Mouse (Mus musculus): ENCODE results near the gene Was. TPM values are rescaled to one million over a fixed set of nuclear protein-coding genes. Genes with fewer than 3 reads are reported as not detected.
"Not testable (repeated sequence)": the region's sequence is repeated elsewhere in the genome, so short reads cannot be mapped to it uniquely, and the experiment has no call there.

The Was gene
- polyA plus RNA-seq, 1 experiment, result 32.0 TPM

DNA sequence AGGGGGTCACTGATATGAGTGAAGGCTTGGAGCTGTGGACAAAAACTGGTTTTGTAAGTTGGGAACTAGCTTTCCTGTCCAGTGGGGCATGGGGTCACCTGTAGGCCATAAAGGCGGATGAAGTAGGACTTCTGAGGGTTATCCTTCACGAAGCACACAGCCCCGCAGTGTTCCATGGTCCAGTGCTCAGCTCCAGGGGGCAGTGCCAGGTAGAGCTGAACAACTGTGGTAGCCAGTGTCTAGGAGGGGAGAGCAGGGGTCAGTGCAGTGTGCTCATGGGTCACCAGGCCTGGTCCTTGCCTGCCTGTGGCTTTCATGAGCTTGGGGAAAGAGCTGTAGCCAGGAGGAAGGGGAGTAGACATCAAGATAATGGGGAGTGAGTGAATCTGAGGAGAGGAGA, 552 bp downstream of the Was start:
- peak overlapping the region; percentile 97; the same call in 1 of the 2 replicates for H3K27ac ChIP-seq (ENCODE audit: control insufficient read depth, insufficient read depth, low read depth, low read length, poor library complexity)
- 10% methylated on average over 3 of the region's 3 CpGs for WGBS
- peak overlapping the region; percentile 98 for H3K4me3 ChIP-seq (replicated peaks; ENCODE audit: control insufficient read depth, low read depth, low read length)
- TF ChIP-seq POLR2A (IDR thresholded peaks at IDR 0.05; ENCODE audit: borderline replicate concordance, control insufficient read depth, low read depth, low read length), result no peak
- no peak for TF ChIP-seq CTCF (IDR thresholded peaks at IDR 0.05; ENCODE audit: control insufficient read depth, insufficient read depth, low read length)
- peaks cover 2% of the 10 kb centered on the region; the same call in 1 of the 2 replicates for H3K4me1 ChIP-seq (ENCODE audit: control insufficient read depth, insufficient read depth, low read length)

DNA sequence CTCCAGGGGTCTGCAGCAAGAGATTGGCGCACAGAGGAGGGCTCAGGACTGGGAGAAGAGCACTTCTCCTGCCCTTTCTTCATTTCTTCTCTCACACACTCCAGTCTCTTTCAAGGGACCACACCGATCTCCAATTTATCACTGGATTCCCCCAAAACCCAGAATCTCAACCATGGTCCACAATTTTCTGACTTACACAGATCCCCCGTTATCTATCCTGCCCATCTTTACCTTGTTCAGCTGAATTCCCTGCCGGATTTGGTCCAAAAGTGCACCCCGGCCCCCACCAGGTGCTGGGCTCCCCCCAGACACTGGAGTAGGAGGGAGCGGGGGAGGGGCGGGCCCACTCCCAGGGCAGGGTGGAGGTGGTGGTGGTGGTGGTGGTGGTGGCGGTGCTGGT, 4.7 kb downstream of the Was start:
- WGBS, result 90% methylated on average over 8 of the region's 8 CpGs
- H3K4me3 ChIP-seq (replicated peaks; ENCODE audit: control insufficient read depth, low read depth, low read length), result no peak overlapping the region

DNA sequence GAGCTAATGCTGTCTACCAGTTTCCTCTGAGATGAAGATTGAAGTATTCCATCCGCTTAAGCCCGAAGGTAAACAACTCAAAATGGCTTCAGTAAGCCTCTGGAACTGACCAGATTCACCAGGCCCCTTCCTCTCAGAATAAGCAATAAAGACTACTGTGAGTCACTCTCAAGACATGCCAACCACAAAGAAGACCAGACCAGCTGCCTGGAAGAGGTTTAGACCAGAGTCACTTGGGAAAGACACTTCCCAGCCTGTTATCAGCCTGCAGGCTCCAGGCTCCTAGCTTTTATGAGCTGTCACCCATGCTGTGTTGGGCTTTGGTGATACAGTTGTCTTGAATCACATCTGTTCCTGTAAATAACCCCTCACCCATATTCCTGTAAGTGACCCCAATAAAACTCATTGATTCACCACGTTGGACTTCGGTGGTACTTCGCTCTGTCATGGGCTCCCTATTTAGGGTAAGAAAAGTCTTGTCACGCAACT, 5.5 kb downstream of the Was start:
- H3K27ac ChIP-seq (ENCODE audit: control insufficient read depth, insufficient read depth, low read depth, low read length, poor library complexity), result no peak overlapping the region
- TF ChIP-seq CTCF (IDR thresholded peaks at IDR 0.05; ENCODE audit: control insufficient read depth, insufficient read depth, low read length) (no peak), POLR2A (IDR thresholded peaks at IDR 0.05; ENCODE audit: borderline replicate concordance, control insufficient read depth, low read depth, low read length) (no peak)
- H3K4me3 ChIP-seq (replicated peaks; ENCODE audit: control insufficient read depth, low read depth, low read length), result no peak overlapping the region
- no peaks in the 10 kb centered on the region; the same call in 1 of the 2 replicates for H3K4me1 ChIP-seq (ENCODE audit: control insufficient read depth, insufficient read depth, low read length)
- WGBS, result 85% methylated on average over 6 of the region's 6 CpGs

More for the DNA sequence above, 4.7 kb downstream of the Was start:
- TF ChIP-seq CTCF (IDR thresholded peaks at IDR 0.05; ENCODE audit: control insufficient read depth, insufficient read depth, low read length) (no peak), POLR2A (IDR thresholded peaks at IDR 0.05; ENCODE audit: borderline replicate concordance, control insufficient read depth, low read depth, low read length) (no peak)
- Histone ChIP-seq H3K27ac (ENCODE audit: control insufficient read depth, insufficient read depth, low read depth, low read length, poor library complexity) (no peak overlapping the region), H3K4me1 (ENCODE audit: control insufficient read depth, insufficient read depth, low read length) (peaks cover 2% of the 10 kb centered on the region; the same call in 1 of the 2 replicates)

DNA sequence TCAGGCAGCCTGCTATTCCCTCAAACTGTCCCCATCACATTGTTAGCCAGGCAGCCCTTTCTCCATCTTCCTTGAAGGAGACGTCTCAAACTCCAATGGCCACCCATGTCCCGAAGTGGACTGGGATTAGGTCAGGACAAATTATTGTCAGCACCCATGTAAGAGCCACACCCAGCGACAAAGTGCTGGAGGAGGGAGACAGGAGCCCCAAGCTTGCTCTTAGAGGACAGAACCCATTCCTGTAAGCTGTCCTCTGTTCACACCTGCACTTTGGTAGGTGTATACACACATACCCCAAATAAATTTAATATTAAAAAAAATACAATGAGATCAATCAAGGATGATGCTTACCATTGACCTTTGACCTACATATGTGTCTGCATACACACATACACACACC, 15.2 kb downstream of the Was start:
- Histone ChIP-seq H3K4me1 (ENCODE audit: control insufficient read depth, insufficient read depth, low read length) (no peaks in the 10 kb centered on the region), H3K27ac (ENCODE audit: control insufficient read depth, insufficient read depth, low read depth, low read length, poor library complexity) (peak overlapping the region; percentile 73), H3K4me3 (replicated peaks; ENCODE audit: control insufficient read depth, low read depth, low read length) (peak overlapping the region; percentile 62)
- no peak for TF ChIP-seq CTCF (IDR thresholded peaks at IDR 0.05; ENCODE audit: control insufficient read depth, insufficient read depth, low read length)
- TF ChIP-seq POLR2A (IDR thresholded peaks at IDR 0.05; ENCODE audit: borderline replicate concordance, control insufficient read depth, low read depth, low read length), result no peak
- 29% methylated on average over 3 of the region's 3 CpGs for WGBS

DNA sequence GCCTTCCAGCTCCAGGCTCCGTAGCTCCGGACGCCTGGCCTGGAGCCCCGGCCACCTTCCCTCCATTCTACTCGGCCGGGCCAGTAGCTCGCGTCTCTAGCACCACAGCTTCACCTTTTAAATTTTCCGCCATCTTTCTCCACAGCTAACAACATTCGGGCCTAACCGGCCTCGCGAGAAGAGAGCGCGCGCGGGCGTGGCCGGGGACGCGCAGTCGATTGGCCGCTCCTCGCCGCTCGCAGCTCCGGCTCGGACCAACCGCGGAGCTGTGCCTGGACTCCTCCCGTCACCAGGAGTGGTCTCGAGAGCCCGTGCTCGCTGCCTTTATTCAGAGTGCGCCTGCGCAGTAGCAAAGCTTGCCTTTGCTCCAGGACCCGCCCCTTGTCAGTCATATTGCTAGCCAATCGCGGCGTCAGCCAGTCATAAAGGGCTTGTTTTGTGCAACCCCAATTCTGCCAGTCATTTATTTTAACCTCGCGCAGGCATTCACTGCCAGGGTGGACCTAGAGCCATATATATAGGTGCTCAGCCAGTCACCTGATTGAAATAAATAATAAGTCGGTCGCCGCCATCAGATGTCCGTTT, 15.8 kb downstream of the Was start, which contains the start of gene Suv39h1:
Suv39h1 (minus strand) TSS at position 331 of the 585 bp plus-strand sequence.
- peak within 1 kb of the TSS; percentile 86 for H3K27ac ChIP-seq (ENCODE audit: control insufficient read depth, insufficient read depth, low read depth, low read length, poor library complexity)
- H3K4me1 ChIP-seq (ENCODE audit: control insufficient read depth, insufficient read depth, low read length), result no peaks in the 10 kb centered on the region
- TF ChIP-seq POLR2A (IDR thresholded peaks at IDR 0.05; ENCODE audit: borderline replicate concordance, control insufficient read depth, low read depth, low read length), result peak; percentile 75; the same call in 1 of the 2 replicates
- TF ChIP-seq CTCF (IDR thresholded peaks at IDR 0.05; ENCODE audit: control insufficient read depth, insufficient read depth, low read length), result no peak
- 10% methylated on average over 46 of the region's 46 CpGs for WGBS
- H3K4me3 ChIP-seq (replicated peaks; ENCODE audit: control insufficient read depth, low read depth, low read length), result peak within 1 kb of the TSS; percentile 79

DNA sequence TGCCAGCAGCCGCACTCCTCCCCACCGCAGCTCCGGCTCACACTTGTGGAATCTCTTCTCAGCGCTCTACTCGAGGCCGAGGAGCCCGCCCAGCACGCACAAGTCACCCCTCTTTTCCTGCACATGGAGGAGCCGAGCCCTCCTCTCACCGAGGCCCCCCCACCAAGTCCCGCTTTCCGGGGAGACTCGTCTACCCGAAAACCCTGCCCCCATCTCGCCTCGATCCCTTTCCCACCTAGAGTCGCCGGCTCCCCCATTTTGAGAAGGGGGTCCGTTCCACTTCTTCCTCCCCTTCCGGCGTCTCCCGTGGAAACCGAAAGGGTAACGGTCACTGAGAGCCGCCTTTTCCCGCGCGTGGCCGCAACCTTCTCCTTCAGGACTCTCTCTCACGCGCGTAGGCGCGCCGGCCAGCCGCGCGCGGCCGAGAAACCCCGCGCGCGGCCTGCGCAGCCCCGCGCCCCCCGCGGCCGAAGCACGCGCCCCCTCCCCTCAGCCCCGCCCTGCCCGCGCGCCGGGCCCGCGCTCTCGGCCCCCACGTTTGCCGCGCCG, 16.3 kb downstream of the Was start:
- peak overlapping the region; percentile 79 for H3K4me3 ChIP-seq (replicated peaks; ENCODE audit: control insufficient read depth, low read depth, low read length)
- 23% methylated on average over 60 of the region's 64 CpGs for WGBS
- TF ChIP-seq POLR2A (IDR thresholded peaks at IDR 0.05; ENCODE audit: borderline replicate concordance, control insufficient read depth, low read depth, low read length), result no peak
- TF ChIP-seq CTCF (IDR thresholded peaks at IDR 0.05; ENCODE audit: control insufficient read depth, insufficient read depth, low read length), result no peak

DNA sequence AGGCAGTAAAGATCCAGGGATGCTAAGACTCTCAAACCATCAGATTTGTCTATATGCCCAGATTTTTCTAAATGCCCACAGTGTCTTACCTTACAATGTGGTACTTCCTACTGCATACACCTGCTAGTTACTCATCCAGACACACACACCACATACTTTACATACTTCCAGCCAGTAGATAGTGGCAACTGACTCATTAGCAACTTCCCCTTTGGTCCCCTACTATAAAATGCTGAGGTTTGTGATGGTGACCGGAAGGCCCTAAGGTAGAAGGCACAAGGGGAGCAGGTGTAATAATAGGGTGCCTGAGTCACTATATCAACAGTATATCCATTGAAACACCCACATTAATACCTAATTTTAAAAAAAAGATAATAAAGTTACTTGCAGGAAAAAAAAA, 21.1 kb downstream of the Was start:
- H3K4me3 ChIP-seq (replicated peaks; ENCODE audit: control insufficient read depth, low read depth, low read length), result no peak overlapping the region
- no peaks in the 10 kb centered on the region for H3K4me1 ChIP-seq (ENCODE audit: control insufficient read depth, insufficient read depth, low read length)
- TF ChIP-seq POLR2A (IDR thresholded peaks at IDR 0.05; ENCODE audit: borderline replicate concordance, control insufficient read depth, low read depth, low read length) (no peak), CTCF (IDR thresholded peaks at IDR 0.05; ENCODE audit: control insufficient read depth, insufficient read depth, low read length) (no peak)
- no peak overlapping the region for H3K27ac ChIP-seq (ENCODE audit: control insufficient read depth, insufficient read depth, low read depth, low read length, poor library complexity)
- WGBS, result 71% methylated on average over 1 of the region's 1 CpGs

More for the DNA sequence above, 16.3 kb downstream of the Was start:
- Histone ChIP-seq H3K4me1 (ENCODE audit: control insufficient read depth, insufficient read depth, low read length) (no peaks in the 10 kb centered on the region), H3K27ac (ENCODE audit: control insufficient read depth, insufficient read depth, low read depth, low read length, poor library complexity) (peak overlapping the region; percentile 86)

DNA sequence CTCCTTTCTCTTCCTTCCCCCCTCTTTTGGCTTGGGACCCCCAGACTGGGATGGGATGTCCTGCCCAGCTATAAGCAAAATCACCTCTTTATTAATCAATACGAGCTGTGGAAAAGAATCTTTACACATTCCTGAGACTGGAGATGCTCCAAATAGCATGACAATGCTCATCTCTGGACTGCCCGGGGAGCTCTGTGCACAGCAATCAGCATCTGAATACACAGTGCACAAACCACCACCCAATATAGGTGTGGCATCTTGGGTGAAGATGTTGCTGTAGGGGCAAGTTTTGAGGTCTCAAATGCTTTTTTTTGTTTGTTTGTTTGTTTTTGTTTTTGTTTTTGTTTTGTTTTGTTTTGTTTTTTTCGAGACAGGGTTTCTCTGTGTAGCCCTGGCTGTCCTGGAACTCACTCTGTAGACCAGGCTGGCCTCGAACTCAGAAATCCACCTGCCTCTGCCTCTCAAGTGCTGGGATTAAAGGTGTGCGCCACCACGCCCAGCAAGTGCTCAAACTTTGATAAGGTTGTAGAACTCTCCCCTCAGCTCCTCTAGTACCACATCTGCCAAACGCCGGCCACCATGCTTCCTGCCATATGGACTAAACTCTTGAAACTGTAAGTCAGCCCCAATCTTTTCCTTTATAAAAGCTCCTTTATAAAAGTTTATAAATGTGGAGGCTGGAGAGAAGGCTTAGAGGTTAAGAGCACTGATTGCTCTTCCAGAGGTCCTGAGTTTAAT, 39.1 kb downstream of the Was start:
- H3K27ac ChIP-seq (ENCODE audit: control insufficient read depth, insufficient read depth, low read depth, low read length, poor library complexity); H3K4me1 ChIP-seq (ENCODE audit: control insufficient read depth, insufficient read depth, low read length); H3K4me3 ChIP-seq (replicated peaks; ENCODE audit: control insufficient read depth, low read depth, low read length): not testable (repeated sequence)
- 70% methylated on average over 8 of the region's 8 CpGs for WGBS

All from bone marrow, adult 2 months (tissue).